Mouse (Mus musculus): ENCODE measurements around the gene Ppp1r37.
"Not testable (repeated sequence)": the region's sequence is repeated elsewhere in the genome, so short reads cannot be mapped to it uniquely, and the experiment has no call there.

Gene Ppp1r37

GRCm38 (mm10) chr7:19541681-19542154 is 21.2 kb downstream of the Ppp1r37 start:
- no peak for DNase-seq (ENCODE audit: low spot score in 2 of 2)

DNA sequence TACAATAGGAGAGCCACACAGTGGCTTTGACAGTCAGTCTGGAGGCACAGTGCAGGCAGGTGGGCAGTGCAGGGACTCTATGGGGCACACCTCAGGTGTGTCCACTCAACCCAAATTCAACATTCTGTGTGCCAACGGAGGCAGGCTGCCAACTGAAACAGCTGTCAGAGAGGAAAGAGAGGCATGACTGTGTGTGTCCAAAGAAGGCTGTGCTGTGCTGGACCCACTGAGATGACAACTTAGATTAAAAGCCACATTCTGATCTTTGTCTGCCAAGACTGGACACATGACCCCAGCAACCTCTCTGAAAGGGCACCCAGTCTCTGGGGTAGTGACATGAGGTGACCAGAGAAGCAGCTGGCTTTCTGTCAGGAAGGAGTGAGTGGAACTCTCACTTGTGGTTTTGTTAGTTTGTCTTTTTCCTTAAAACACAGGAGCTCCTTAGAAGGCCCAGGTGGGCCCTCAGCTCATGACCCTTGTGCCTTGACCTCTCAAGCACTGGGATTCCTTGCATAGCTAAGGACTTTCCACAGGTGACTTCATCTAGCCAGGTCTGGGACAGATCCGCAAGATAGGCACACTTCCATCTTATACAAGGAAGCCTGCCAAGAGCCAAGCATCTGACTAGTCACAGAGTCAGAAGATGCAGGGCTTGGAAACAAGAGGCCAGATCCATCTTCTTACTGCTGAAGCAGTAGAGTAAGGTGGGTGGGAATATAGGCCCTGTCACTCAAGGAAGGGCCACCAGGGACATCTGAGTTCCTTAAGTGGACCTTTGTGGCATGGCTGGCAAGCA is 21.9 kb downstream of the Ppp1r37 start:
- no peak for DNase-seq (ENCODE audit: low spot score in 2 of 2)

DNA sequence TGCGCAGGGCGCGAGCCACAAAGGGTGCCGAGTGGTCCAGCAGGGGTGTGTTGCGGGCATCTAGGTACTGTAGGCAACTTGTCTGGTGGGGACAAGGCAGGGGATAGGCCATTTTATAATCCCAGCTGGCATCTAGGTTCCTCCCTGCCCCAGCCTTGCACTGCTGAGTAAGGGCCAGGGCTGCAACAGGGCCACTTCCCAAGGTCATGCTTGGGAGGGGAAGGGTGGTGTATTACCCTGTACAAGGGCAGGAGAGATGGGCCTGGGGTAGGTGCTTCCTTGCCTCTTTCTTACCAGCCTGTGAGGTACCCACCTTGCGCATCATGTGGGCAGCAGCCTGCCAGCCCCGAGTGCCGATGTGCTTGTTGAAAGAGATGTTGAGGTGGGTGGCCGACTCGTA is 28.2 kb downstream of the Ppp1r37 start:
- no peak for DNase-seq (ENCODE audit: low spot score in 2 of 2)

- no peak for DNase-seq (ENCODE audit: low spot score in 2 of 2)
These were observed 30.6 kb downstream of the Ppp1r37 start for GRCm38 (mm10) chr7:19532240-19532639.

GRCm38 (mm10) chr7:19531077-19531476 is 31.8 kb downstream of the Ppp1r37 start:
- DNase-seq (ENCODE audit: low spot score in 2 of 2) = no peak

DNA sequence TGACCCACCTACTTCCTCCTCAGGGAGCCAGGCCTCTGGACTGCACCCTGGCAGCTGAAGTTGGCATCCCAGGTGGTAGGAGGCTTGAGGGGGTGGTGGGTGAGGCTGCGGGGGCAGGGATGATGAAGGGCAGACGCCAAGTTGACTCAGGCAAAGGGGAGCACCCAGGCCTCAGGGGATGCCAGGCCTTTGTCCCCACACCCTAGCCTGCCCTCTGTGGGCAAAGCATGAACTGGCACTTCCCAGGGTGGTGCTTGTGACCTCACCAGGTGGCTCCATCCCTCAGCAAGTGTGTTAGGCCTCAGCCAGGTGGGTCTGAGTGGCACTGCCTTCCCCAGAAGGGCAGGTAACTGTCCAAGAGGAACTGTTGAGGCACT is 37.8 kb downstream of the Ppp1r37 start:
- DNase-seq (ENCODE audit: low spot score in 2 of 2) = no peak

DNA sequence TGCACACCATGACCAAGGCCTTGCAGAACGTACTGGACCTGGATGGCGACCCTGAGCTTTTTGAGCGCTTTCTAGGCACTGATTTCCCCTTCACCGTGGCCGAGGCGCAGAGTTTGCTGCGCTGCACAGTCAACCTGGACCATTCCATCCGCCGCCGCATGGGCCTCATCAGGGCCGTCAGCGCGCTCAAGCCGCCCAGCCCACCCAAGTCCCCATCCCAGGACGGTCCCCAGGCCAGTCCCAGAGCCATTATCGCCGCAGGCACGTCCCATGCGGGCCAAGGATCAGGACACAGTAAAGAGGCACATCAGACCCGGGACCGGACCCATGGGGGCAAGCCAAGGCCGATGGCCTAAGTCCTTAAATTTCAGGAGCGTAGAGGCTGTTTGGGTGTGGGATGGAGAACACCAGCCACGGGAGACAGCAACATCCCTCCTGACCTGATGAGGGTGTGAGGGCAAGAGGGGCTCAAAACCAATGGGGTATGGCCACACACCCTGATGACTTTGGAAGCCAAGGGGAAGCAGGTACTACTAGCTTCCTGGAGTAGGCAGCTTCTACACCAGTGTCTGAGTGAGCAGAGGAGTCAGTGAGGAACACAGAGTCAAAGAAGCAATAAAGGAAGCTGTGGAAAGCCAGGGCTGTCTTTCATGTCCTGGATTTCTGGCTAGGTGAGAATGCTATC is 38.3 kb downstream of the Ppp1r37 start:
- no peak for DNase-seq (ENCODE audit: low spot score in 2 of 2)

DNA sequence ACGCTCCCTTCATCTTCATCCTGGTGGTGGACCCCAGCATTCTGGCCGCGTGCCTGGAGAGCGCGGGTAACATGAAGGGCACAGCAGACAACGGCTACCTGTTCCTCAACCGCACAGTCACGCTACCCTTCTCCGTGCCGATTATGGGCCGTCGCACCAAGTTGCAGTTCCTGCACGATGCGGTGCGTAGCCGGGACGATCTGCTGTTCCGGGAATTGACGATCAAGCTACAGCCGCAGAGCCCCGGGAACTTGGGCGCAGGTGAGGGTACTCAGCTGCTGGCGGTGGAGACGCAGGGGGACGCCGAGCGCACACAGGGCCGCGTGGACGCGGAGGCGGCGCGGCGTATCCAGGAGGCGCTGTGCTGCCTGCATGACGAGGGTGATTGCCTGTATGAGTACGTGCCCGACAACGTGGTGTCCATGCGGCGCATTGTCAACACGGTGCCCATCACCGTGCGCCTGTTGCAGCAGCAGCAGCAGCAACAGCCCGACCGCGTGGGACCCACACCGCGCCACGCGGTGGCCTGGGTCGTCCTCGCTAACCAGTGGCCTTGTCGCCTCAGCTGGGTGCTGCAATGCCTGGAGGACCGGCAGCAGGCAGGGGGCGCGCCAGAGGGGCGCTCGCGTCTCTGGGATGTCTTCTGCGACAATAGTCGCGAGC is 39.0 kb downstream of the Ppp1r37 start:
- DNase-seq (ENCODE audit: low spot score in 2 of 2) = peak in 1 of 2 experiments; percentile 64

DNA sequence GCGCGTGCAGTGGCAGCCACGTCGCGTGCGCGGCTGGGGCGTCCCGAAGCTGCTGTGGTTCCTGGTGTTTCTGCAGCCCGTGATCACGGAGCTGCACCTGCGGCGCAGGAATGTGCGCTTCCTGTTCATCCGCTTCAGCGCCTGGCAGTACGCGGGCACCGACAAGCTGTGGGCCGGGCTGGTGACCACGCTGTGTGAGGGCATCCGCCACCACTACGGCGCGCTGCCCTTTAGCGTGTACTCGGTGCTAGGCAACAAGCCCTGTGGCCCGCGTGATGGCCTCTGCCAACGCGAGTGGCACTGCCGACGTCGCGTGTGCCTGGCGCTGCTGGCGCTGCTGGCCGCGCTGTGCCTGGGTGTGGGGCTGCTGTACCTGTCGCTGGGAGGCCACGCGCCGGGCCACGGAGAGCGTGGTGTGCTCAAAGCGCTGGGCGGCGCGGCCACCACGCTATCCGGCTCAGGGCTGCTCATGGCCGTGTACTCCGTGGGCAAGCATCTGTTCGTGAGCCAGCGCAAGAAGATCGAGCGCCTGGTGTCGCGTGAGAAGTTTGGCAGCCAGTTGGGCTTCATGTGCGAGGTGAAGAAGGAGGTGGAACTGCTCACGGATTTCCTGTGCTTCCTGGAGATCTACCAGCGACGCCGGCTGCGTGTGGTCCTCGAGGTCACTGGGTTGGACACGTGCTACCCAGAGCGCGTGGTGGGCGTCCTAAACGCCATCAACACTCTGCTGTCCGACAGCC is 39.7 kb downstream of the Ppp1r37 start:
- no peak for DNase-seq (ENCODE audit: low spot score in 2 of 2)

DNA sequence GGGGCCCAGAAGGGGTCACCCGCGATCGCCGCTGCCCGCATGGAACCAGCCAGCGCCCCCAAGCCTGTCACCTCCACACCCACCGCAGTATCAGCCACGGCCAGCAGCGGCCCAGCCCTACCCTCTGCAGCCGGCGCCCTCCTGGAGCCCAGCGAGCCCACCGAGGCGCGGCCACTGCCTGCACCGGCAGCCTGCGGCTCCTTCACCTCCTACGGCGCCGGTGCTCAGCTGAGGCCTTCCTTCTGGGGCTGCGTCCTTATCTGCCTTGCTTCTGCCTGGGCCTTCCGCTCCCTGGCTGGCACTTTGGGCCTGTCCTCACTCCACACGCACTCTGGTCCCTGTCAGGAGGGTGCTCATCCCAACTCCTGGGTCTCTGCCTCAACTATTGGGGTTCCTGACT is 42.8 kb downstream of the Ppp1r37 start:
- no peak for DNase-seq (ENCODE audit: low spot score in 2 of 2)

GRCm38 (mm10) chr7:19517652-19518365 is 45.1 kb downstream of the Ppp1r37 start, which contains the start of gene Nkpd1:
TSS of gene Nkpd1 (plus strand) at chr7:19517838.
- DNase-seq (ENCODE audit: low spot score in 2 of 2) = no peak

GRCm38 (mm10) chr7:19512353-19512752 is 50.5 kb downstream of the Ppp1r37 start:
- no peak for DNase-seq (ENCODE audit: low spot score in 2 of 2)

DNA sequence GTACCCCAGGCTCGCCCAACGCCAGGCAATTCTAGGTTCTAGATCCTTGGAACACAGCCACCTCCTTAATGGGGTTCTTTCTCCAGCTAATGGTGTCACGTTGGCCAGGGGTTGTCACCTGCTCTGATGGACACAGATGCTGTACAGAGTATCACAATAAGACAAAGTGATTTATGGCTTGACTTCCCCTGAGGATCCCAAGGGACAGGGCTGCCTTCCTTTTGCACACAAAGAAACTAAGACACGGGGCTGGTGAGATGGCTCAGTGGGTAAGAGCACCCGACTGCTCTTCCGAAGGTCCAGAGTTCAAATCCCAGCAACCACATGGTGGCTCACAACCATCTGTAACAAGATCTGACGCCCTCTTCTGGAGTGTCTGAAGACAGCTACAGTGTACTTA is 50.9 kb downstream of the Ppp1r37 start:
- not testable (repeated sequence) for DNase-seq (ENCODE audit: low spot score in 2 of 2)

GRCm38 (mm10) chr7:19509786-19510185 is 53.1 kb downstream of the Ppp1r37 start:
- no peak for DNase-seq (ENCODE audit: low spot score in 2 of 2)

DNA sequence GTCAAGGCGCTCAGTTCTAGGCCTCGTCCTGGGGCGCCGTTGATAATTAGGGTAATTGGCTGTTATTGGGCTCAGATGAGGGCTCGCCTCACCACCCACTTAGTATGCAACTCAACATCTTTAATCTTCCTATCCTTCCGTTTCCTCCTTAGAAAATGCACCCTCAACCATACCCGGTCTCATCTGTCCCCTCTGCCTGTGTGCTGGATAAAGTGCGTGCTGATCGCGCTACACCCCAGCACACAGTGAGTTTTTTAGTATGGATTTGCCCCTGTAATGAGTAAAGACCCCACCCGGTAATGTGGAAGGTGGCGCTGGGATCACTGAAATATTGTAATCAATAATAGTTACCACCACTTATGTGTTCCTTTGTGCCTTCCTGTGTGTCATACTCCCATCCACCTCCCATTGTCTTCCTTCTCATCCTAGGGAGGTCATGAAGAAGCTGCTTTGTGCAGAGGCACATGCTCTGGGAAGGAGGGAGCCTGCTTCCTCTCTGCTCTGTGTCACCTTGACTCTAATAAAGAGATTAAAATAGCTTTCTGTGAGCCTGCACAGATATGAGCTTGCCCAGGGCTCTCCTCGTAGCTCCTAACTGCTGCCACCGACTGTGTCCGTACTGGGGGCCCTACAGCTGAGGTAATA is 53.8 kb downstream of the Ppp1r37 start:
- DNase-seq (ENCODE audit: low spot score in 2 of 2) = no peak

DNA sequence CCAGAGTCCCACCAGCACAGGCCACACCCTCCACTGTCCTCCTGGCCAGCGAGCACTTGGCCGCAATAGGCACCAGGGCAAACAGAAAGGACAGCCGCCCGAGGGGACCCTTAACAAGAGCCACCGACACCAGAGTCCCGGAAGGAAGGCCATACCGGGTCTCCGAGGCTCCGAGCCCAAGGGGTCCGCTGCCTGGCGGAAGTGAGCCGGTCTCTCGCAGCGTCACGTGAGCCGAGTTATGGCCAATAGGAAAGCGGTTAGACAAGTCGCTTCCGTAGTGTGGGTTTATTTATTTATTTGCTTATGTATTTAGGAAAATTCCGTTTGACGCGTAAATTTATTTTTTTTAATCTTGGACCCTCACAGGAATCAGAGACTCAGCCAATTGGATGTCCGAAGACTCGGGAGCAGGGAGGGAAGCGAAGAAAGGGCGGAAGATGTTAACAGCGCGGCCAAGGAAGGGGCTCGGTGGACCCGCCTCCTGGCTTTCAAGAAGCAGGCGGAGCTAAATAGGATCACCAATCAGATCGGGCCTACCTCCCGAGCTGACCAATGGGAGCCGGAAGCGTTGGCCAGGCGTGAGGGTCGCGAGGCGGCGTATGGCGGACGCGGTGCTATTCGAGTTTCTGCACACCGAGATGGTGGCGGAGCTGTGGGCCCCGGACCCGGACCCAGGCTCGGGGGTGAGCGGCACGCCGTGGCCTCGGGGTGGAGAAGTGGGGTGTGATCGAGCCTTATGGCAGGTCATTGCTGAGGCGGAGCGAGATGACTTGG is 54.5 kb downstream of the Ppp1r37 start, which contains the start of the genes Bloc1s3 and Trappc6a:
TSS of gene Bloc1s3 (minus strand) at position 218 of the 774 bp plus-strand sequence.
TSS of gene Trappc6a (plus strand) at position 246 of the 774 bp plus-strand sequence.
- DNase-seq (ENCODE audit: low spot score in 2 of 2) = peak; percentile 84 to 95

DNA sequence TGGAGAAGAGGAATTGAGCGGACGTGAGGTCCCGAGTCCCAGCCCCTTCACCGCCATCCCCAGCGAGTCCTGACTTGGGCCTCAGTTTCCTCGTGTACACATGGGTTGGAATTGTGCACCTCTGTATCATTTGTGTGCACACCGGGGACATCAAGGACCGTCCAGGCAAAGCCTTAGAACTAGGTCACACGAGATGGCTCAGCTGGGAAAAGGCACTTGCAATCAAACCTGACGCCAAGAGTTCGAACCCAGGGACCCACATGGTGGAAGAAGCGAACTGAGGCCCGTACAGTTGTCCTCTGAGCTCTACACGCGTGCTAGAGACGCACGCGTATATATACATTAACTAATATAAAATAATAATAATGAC is 55.3 kb downstream of the Ppp1r37 start:
- no peak for DNase-seq (ENCODE audit: low spot score in 2 of 2)

- DNase-seq (ENCODE audit: low spot score in 2 of 2) = no peak
These were observed 55.8 kb downstream of the Ppp1r37 start for GRCm38 (mm10) chr7:19506969-19507611.

DNA sequence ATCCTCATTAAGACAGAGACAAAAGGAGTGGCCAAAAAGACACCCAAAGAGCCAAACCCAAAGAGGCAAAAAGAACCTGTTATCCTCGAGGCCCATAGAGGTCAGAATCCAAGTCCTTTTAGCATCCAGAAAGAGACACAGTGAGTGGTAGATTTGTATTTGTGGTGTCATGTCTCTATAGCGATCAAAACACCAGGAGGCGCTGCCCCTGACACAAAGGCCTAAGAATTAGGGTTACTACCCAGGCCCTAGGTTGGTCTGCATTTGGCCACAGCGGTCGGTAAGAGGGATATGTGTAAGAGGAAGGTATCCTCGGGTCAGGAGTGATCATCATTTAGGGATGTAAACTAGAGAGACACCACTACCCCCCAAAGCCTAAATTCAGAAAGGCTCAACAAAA is 56.5 kb downstream of the Ppp1r37 start:
- DNase-seq (ENCODE audit: low spot score in 2 of 2) = no peak
